Mouse (Mus musculus): ENCODE results near the gene Pfkm.

Gene Pfkm

DNA sequence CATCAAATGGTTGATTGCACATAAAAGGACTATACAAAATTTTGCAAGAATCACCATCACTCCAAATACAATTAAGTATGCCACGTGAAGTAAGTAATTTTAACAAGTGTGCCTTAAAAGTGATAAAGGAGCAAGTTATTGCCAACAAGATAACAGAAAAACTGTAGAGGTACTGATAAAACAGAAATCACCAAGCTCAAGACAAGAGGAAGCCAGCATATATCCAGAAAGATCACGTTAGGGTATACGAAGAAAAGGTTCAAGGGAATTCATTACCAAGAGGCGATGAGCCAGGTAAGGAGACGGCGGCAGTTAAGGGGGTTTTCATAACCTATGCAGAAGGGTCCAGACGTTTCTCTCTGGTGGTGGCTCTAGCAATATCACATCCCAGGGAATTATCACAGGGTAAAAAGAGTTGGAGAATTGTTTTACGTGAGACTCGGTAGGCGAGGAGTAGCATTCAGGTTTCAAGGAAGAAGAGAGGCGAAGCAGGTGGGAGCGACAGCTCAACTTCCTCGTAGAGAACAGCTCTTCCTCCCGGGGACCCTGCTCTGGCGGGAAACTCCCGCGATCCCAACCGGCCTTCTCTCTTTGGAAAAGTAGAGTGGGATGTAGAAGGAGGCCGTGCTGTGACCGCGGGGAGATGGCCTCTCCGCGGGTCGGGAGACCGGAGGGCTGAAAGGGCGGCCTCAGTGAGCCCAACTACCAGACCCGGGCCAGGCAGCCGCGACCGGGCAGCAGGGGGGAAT, at the start of gene Pfkm:
Gene Pfkm (plus strand): TSS at position 218 of the 749 bp plus-strand sequence.
- no peak for DNase-seq

- no peak for DNase-seq
Observed at GRCm38 (mm10) chr15:98043967-98044366, 48.4 kb upstream of the Pfkm start.

DNA sequence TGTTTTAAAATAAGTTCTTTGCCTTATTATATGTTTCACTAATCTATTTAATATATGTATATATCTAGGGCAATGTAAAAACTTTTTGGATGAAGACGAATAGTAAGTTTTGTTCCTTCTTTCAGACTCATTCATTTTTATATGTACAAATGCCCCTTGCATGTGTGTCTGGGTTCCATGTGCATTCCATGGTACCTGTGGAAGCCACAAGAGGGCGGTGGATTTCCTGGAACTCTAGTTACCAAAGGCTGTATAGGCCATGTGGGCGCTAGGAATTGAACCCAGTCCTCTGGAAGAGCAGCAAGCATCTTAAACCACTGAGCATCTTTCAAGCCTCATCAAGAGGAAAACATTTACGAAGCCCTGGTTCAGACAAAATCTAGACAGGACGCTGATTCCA, 48.0 kb upstream of the Pfkm start:
- no peak for DNase-seq

- DNase-seq: no peak
Observed at GRCm38 (mm10) chr15:98048918-98049700, 43.3 kb upstream of the Pfkm start.

GRCm38 (mm10) chr15:98051685-98052084, 40.7 kb upstream of the Pfkm start:
- DNase-seq: no peak

DNA sequence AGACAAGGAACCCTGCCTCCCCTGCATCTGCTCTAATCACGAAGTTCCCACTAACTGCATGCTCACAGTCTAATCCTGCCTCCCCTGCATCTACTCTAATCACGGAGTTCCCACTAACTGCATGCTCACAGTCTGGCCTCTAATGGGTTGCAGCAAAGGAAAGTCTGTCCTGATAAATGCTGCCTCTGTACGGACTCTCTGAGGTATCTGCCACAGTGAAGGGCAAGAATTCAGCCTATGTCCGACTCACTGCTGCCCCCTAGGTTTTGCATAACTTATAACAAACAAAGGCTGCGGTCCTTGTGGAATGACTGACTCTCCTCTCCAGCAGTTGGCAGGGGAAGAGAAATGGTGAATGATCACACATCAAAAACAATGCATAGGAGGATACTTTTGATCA, 37.1 kb upstream of the Pfkm start:
- DNase-seq: no peak

DNA sequence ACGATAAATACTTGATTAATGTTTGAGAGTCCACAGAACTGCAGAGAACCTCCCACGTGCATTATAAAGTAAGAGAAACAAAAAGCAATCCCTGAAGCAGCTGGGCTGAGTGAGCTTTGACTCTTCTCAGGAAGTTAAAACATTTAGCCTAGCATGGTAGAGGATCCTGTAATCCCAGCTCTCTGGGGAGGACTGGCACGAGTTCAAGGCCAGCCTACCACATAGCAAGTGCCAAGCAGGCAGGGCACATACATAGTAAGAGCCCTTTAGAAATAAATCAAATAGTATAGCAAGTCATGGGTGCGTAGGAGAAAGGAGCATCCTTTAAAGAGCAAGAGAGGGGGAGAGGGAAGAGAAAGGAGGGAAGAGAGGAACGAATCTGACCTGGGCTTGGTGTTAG, 26.5 kb upstream of the Pfkm start:
- no peak for DNase-seq

GRCm38 (mm10) chr15:98066602-98067001, 25.8 kb upstream of the Pfkm start:
- DNase-seq: no peak

DNA sequence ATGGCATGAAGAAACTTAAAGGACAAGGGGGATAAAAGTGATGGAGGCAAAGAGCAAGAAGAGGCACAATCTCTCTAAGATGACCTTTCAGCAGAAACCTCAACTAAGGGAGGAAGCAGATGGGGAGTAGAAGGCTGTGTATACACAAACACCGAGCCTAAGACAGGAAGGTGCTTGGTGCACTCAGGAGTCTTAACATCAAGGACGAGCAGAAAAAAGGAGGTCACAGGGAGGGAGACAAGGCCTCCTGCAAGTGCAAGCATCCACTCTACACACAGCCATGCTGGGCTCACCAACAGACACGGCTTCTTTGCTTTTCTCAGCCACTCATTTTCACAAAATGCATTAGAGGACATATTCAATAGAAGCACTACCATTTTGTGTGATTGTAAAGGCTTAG, 24.9 kb upstream of the Pfkm start:
- DNase-seq: no peak

- no peak for DNase-seq
Observed at GRCm38 (mm10) chr15:98068506-98068905, 23.9 kb upstream of the Pfkm start.

DNA sequence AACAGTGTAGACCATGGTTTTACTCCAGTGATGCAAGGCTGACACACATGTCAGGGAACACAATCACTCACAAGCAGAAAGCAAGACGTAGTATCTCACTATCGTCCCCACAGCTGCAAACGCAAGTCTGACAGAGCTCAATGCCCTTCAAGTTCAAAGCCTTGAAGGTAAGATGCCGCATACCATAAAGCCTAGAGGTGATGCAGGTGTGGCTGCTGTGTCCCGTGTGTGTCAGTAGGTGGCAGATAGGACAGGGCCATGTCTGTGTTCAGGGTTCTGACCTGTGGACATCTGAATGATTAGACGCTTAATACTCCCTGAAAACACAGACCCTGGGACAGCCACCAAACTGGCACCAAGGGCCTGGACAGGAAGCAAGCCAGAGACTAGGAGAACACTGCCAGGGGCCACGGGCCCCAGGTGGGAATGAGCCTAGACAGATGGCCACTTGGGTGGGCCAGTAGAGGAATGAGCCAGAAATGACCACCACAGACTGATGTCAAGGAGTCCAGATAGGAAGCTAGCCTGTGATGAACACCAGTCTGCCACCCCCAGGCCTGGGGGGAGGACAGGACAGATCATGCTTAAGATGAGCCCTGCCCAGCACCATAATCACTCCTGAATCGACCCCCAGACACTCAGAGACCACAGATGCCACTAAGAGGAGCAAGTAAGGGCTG, 22.7 kb upstream of the Pfkm start:
- DNase-seq: no peak

GRCm38 (mm10) chr15:98070376-98070775, 22.0 kb upstream of the Pfkm start:
- DNase-seq: no peak

DNA sequence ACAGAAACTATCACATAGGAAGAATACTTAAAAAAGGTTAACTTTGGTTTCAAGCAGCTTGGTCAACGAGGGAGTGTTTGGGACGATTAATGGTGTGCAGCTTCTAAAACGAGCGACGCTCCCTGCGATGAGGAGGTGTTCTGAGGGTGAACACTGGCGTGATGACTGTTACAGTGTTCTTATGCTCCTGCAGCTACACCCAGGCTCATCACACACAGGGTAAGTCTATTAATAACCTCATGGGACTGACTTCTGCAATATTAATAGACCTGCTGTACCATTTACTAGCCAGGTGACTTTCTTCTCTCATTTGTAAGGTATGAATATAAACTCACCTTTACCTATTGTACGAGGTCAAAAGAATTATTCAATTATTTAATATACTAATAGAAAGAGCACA, 17.9 kb upstream of the Pfkm start:
- no peak for DNase-seq

DNA sequence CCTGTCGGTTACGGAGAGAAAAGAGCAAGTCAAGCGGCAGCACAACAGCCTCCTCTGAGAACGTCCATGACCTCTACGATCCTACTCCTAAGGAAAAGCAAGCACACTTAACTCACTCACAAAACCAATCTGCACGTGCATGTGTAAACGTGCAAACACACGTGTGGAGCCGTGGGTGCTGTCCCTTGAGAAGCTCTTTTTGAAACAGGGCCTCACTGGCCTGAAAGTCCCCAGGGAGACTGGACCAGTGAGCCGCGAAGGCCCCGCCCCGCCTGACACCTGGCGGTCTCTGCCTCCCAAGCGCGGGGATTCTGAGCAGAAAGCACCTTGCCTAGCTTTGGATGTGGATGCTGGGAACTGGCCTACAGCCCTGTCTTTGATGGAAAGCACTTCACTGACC, 17.4 kb upstream of the Pfkm start:
- no peak for DNase-seq

GRCm38 (mm10) chr15:98076901-98077300, 15.5 kb upstream of the Pfkm start:
- no peak for DNase-seq

DNA sequence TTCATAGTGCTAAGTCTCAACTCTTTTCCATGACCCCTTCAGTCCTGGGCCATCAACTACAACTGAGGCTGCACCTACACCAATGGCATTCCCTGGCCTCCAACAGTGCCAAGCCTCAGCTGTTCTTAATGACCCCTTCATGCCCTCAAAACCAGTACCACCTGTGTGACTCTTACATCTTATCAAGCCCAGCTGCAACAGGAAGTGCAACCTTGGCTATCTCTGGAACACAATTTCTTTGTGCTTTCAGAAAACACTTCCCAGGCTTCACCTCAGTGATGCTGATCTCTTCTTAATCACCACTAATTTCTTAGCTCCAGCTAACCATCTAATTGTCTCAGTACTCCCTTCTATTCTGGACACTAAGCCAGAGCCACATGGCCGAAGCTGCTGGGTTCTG, 3.5 kb upstream of the Pfkm start:
- no peak for DNase-seq

DNA sequence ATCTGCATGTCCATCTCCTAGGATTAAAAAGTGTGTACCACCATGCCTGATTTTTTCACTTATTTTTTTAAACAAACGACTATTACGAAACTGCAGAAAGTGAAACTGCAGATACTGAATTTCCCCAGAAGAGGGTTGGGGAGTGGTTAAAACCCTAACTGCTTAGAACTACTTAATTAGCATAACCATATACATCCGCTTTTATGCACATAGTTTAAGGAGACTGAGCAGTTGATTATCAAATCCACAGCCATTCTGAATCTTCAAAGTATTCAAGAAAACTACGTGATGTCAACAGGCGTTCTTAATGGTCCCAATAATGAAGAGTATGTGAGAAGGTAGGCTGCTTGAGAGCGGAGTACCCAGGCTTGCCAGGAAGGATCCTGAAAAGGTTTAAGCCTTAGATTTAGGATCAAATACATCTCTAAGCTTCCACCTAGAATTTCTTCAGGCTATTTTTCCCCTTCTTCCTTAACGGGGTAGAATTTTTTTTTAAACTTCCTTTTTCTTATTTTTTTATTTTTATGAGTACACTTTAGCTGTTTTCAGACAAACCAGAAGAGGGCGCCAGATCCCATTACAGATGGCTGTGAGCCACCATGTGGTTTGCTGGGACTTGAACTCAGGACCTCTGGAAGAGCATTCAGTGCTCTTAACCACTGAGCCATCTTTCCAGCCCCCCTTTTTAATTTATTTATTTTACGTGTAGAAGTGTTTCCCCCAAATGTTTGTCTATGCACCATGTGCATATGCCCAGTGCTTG, 2.8 kb upstream of the Pfkm start:
- no peak for DNase-seq

- DNase-seq: no peak
Observed at GRCm38 (mm10) chr15:98091841-98092240, 548 bp upstream of the Pfkm start.

DNA sequence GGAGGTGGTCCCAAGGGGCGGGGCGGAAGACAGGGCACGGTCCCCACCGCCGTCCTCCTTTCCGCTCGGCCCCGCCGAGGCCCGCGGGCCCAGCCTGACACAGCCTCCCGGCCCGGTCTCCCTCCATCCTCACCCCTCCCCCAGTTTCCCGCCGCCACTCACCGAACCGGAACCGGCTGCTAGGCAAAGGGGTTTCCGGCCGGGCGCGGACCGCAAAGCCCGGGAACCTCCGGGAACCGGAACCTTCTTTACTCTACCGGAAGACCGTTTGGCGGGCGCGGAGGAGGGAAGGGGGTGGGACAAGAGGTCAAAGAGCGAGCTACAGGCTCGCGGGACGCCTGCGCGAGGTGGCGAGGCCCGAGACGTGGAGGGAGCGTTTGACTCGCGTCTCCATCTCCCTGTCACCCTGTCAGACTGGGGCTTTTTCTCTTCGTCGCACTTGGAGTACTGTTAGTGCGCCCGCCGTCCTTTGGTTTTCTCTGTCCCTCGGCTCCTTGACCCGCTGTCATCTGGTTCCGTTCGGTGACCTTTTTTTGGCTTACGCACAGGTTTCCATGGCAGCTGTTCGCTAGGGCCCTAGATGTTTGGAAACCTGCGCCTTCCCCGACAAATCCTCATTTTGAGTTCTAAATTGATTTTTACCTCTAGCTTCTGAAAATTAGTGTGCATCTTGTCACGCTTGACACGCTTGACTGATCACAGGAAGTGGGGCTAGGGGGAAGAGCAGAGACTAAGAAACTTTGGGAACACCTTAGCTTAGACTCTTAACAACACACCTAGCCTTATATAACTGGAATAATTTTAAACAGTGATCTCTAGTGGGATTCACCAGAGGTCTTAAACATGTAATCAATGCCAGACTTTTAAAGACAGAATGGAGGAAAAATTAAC, 977 bp downstream of the Pfkm start, which contains the start of gene Senp1:
Gene Senp1 (minus strand): TSS at position 624 of the 891 bp plus-strand sequence.
- DNase-seq: peak; percentile 89

GRCm38 (mm10) chr15:98094905-98095304, 2.5 kb downstream of the Pfkm start:
- DNase-seq: no peak

GRCm38 (mm10) chr15:98096957-98097356, 4.6 kb downstream of the Pfkm start:
- DNase-seq: no peak

DNA sequence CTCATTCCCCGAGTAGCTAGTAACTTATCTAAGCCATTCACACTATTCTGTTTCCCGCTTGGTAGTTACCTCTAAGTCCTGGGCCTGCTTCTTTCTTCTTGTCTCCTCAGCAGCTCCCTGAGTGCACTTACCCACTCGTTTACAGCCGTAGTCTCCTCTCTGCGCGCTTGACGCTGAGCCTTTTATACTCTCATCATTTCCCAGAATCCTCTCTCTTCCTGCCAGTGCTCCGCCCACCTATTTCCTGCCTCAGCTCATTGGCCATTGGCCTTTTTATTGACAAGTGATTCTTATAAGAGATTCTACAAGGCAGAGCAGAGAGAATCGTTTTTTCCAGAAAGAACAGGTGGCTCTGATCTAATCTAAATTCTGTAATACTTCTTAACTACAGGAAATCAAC, 6.1 kb downstream of the Pfkm start:
- DNase-seq: no peak

All from kidney, adult 11 months (tissue).